Mouse (Mus musculus): ENCODE data around the gene Kcnma1.
A peak's percentile ranks its signal among the peaks of the same experiment; 100 is the strongest.

Gene Kcnma1

DNA sequence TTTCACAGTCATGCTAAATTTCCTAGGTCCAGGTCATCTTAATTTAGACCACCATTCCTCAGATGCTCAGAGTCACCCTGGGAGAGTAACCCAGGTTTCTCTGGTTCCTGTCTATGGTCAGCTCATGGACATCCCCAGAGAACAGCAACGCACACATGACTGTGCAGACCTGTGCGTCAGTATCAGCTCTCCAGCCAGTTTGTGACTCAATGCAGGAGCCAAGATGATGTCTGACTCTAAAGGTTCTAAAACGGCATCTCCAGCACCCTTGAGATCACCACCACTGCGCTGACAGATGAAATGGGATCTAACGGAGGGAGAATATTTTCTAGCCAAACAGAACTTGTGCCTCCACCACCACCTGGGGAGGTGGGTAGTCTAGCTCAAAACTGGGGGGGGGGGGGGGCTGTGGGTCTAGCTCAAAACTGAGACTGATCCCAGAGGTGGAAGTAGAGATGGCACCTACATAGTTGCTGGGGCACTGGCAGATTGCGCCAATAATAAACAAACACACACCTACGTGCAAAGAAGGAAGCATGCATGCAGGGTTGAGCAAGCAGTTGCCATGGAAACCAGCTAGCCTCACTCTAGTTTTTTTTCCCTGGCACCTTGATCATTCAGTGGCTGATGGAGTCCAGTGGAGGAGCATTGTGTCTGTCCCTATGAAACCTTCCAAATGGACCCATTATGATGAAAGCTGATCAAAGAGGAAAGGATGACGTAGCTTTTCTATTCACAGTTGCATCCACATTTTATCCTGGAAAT, 231.3 kb downstream of the Kcnma1 start:
- DNase-seq (ENCODE audit: low read depth), result no peak

DNA sequence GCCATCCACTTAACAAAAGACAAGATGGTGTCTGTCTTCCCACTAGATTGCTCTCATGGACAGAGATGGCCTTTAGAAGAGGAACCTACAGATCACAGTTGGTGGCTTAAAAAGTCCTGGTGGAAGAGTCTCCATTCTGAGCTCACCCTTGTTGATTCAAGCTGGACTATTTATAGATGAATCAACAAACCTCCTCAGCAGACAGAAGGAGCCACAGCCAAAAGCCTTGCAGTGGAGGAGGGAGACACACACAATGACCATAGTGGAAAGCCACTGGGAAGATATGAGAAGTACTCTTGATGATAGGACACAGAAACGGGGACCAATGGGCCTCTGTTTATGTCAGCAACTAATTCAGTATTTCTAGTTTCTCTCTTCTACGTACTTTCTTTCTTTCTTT, 239.7 kb downstream of the Kcnma1 start:
- DNase-seq (ENCODE audit: low read depth), result no peak

DNA sequence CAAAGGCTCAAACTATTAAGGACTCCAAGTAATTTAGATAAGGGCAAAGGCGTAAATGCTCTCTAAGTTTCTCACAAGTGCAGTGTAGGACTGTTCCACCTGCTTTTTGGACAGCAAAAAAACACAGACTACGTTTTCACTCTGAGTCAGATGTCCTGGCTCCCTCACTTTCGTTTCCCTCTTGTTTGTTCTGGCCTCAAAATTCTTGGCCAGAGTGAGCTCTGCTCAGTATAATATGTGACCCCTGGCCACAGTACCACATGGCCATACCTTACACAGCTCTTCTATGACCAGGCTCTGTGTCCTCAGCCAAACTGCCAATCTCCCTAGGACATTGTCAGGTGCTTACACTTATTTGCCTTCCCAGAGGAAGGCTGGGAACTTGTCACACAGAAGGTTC, 241.6 kb downstream of the Kcnma1 start:
- no peak for DNase-seq (ENCODE audit: low read depth)

DNA sequence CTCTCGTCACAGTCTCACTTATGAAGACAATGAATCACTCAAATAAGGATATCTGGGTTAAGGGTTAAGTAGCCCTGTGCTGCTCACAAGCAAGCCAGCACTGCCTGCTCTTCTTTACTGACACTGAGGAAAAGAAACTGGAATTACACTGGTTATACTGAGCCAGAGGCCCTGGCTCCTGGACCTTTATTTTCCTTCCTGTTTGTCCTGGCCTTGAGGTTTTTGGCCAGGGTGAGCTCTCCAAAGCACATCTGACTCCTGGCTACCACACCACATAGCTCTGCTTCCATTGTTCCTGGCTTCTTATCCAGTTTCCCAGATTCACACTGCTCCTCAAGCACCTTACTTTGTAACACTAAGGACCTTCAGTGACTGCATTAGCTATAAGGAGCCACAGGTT, 242.5 kb downstream of the Kcnma1 start:
- no peak for DNase-seq (ENCODE audit: low read depth)

DNA sequence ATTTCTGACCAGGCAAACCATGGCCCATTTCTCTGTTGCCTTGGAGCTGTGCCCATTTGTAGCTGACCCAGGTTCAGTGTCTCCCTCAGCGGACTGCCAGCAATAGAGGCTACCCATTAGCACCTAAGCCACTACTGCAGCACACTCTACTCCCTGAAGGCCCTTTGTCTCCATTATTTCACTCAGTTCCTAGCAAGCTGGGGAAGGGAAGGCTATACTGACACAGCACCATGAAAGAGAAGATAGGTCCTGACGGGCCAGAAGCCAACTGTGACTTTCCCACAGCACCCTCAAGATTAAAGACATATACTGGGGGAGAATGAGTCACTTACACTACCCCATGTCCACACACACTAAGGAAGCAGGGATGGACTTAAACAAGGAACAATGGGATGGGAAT, 251.8 kb downstream of the Kcnma1 start:
- no peak for DNase-seq (ENCODE audit: low read depth)

DNA sequence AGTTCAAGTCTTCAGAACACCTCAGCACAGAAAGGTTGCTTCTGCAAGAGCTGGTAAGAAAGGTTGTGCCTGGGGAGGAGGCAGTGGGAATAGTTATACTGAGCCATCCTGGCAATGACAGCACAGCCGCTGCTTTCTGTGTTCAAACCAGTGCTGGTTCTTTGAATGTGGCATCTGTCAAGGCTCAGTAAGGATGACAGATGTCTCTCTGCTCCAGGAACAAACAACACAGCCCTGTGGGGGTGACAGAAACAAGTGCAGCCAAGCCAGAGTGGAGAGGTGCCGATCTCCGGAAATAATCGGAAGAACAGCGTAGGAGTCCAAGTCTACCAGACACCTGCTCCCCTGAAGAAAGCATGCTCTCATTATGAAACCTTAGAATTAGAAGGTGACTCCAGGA, 254.7 kb downstream of the Kcnma1 start:
- DNase-seq (ENCODE audit: low read depth), result no peak

DNA sequence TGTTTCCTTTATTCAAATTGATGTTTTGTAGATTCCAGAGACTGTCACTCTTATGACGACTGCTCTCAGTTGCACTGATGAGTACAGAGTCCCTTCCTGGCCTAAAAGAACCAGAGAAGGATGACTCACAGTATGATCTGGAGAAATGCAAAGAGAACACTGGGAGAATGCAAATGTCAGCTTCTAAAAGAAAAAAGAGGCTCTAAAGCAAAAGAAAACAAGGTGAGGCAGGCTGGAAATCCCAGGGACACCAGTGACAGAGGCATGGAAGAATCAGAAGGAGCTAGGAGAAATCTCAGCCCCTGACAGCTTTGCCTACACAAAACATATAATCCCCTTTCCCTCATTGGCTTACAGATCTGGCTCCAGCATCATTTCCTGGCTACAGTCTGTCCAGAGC, 255.9 kb downstream of the Kcnma1 start:
- no peak for DNase-seq (ENCODE audit: low read depth)

DNA sequence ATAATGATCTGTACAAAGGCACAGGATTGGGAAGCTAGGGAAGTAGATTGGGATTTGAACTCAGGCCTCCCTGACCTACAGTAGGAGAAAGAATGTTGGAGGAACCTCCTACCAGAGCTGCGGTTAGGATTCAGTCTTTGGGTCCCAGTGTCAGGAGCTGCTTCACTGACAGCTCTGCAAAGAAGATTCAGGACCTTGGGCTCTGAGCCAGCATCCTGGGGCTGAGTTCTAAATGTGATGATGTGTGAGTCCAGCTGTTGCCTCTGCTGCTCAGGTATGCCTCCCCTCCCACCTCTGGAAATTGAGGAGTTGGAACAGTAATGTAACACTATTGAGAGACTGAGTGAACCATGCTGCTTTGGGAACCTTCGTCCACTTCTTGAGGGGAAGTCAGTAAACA, 266.3 kb downstream of the Kcnma1 start:
- no peak for DNase-seq (ENCODE audit: low read depth)

DNA sequence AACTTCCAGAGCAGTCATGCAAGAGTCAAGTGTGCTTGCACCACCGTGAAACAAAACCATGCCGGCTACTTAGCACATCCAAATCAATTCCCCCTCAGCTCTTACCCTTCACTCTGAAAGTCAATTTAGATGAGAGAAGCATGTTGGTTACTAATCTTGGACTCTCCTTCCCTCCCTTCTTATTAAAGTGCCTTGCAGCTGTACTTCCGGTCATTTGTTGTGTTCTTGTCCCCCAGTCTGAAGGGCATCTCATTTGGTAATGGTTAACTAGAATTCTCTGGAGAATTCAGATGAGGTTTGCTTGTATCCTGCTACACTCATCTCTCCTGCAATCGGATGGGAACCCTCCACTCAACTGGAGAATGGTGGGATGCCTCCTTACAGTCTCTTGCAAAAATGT, 267.3 kb downstream of the Kcnma1 start:
- no peak for DNase-seq (ENCODE audit: low read depth)

DNA sequence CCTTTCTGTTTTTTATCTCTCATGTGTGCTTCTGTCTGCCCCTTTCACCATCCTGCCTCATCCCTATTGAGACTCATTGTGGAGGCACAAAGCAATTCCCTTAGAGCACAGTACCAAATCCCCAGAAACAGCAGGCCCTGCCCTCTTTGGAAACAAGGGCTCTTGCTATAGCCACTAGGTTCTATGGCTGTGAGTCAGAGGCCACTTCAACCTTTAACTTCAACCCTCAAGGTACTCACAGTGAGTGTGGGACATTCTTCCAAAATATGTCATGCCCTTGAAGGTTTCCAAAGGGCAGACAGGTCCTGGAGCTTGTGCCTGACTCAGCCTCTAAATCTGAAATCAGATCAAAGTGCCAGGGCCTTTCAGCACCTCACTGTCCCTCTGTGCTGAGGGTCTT, 272.8 kb downstream of the Kcnma1 start:
- no peak for DNase-seq (ENCODE audit: low read depth)

DNA sequence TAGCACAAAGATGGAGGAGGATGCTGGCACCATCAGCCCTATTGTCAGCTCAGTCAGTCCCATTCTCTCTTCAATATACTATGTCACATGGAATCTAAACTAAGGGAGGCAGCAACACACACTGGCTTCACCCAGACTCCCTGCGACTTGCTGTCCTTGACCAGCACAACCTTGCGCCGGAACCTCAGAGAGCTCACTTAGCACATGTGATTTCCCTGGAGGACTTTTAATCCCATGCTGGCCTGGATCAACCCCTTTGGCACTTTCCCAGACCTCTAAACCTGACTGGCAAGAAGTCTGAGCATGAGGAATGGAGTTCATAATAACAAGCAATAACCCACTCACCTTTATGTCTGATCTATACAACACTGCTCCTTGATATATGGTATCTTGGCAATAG, 280.1 kb downstream of the Kcnma1 start:
- no peak for DNase-seq (ENCODE audit: low read depth)

DNA sequence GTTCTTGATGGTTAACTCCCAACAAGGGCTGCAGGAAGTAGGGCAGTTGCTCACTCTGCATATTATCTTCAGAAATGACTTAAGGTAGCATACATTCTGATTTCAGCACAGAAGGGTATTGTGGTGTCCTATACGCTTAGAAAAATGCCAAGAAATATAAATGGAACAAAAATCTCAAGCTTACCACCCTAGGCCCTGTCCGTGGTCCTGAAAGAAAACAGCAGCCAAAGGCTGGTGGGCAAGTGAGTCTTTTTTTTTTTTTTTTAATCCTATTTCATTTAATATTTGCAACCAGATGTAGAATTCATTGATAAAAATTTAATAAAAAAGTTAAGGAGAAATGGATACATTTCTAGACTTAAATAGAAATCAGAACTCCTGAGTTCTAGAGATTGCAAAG, 284.9 kb downstream of the Kcnma1 start:
- DNase-seq (ENCODE audit: low read depth), result peak; percentile 13

DNA sequence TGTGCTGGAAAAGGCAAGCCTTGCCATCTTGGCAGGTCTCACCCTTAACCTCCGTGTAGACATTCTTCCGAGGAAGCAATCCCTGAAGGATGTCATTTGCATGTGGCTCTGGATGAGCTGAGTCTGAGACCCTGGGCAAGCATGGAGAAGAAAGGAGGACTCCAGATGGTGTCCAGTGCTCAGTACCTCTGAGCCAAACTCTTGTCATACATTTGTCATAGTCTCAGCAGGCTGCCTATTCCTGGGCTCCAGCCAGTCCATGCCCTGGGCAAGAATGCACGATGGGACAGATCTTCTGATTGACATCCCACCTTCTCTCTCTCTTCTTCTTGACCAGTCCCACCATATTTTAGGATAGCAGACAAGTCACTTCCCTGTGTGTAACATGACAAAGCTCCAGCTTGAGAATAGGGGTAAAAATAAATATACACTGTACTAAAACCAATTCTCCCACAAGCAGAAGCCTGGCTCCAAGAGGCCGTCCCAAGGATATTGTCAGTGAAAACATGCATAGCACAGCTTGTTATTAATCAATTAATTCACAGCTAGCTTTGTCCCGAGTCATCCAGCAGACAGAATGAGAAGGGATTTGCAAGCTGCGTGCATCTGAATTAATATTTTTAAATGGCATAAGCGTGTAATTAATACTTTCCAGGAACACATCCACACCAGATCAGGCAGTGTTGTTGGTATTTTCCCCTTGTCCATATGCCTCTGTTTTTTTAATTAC, 290.4 kb downstream of the Kcnma1 start:
- no peak for DNase-seq (ENCODE audit: low read depth)

DNA sequence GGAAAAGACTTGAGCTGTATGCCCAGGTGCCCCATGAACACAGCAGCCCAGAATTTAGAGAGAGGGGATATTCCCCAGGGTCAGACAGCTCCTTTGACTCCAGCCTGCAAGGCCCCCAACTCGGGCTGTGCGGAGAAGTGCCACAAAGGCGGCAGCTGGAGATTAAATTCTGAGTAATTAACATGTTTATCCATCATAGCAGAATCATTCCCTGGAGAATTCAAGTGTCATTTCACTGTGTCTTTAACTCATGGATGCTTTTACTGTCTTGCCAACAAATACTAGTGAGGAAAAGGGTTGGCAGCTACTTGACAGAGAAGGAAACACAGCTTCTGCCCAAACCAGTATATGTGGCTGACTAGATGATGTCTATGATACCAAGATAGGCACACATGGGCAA, 295.0 kb downstream of the Kcnma1 start:
- no peak for DNase-seq (ENCODE audit: low read depth)

DNA sequence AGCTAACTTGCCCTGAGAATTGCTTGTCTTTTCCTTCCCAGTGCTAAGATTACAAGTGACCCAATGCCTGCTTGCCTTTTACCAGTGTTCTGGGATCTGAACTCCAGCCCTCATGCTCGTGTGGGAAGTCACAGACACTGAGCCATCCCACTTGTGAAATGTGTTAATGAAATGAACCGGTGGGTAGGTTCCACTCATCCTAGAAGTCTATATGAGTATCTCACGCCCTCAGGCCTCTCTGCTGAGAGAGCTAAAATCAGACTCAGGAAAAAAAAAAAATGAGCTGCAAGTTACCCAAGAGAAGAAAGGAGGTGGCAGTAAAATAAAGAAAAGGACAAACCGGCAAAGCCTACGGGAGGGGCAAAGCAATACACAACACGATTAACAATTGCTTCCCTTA, 295.6 kb downstream of the Kcnma1 start:
- no peak for DNase-seq (ENCODE audit: low read depth)

DNA sequence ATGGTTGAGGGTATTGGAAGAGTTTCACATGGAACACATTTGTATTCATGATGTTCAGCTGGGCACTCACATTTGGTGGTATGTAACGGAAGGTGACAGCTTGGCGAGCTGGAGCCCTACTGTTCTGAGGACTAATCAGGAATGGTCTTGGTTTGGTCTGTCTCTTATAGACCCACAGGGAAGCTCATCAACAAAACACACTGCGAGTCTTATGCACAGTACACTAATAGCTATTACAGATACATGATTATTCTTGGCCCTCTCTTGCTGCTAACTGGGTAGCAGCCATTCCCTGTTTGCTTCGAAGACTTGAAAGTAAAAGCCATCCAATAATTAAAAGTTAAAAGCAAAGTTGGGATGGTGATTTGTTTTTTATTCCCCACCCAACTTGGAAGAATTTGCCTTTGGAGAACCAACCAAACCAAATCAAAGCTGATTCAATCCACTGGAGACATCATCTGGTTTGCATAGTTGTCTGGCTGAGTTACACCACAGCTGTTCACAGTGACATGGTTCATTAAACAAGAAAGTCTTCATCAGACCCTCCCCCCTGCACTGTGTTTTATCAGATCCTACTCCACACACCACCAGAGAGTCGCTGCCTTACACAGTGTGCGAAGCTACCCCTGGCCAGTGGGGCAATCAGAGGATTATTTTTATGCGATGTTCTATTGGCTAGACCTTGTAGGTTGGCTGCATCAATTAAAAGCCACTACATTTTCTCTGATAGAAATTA, 299.7 kb downstream of the Kcnma1 start:
- DNase-seq (ENCODE audit: low read depth), result no peak

DNA sequence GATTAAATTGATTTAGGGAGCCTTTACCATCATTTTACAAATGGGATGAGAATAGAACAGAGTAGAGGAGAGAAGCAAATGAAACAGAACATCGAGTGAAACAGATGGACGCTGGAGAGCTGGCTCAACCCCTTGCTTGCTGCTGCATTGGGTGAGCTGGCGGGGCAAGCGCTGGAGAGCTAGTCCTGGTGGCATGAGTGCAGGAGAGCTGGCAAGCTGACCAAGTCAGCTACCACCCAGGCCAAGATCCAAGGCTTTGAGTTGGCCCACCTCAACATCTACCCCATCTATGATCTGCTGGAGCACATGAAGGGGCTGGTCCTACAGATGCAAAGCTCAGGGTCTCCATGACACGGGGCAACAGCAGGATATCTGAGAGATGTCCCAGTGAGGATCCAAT, 301.4 kb downstream of the Kcnma1 start:
- no peak for DNase-seq (ENCODE audit: low read depth)

DNA sequence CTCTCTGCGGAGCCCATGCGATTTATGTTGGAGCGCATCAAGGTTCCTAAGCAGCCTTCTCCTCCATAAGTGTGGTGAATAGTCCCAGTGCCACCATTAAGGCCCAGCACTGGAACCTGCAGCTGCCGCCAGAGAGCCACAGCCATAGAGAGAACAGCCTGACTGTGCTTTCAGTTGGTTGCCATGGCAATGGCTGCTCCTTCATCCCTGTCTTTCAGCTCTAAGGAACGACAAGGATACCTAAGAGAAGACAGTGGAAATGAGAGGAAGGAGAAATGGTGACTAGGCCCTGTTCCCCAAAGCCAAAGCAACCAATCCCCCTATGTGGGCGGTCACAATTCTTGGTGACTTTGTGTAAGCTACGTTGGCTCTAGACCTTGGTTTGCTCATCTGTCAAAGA, 303.3 kb downstream of the Kcnma1 start:
- no peak for DNase-seq (ENCODE audit: low read depth)

DNA sequence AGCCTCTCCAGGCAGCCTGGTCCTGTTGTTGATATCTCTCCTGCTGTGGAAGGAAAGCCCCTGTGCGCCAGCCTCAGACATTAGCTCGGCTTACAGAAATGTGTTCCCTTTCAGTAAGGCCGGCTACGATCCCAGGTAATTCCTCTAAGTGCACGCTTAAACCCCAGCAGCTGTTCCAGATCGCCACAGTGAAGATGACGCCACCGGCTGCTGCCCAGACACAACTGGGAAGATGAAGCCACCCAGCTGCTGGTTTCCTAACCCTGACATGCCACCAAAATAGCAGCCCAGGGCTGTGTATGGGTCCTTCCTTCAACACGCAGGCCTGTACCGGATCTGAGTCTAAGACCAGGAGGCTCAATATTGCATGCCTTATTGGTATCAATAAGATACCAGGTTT, 307.5 kb downstream of the Kcnma1 start:
- no peak for DNase-seq (ENCODE audit: low read depth)

DNA sequence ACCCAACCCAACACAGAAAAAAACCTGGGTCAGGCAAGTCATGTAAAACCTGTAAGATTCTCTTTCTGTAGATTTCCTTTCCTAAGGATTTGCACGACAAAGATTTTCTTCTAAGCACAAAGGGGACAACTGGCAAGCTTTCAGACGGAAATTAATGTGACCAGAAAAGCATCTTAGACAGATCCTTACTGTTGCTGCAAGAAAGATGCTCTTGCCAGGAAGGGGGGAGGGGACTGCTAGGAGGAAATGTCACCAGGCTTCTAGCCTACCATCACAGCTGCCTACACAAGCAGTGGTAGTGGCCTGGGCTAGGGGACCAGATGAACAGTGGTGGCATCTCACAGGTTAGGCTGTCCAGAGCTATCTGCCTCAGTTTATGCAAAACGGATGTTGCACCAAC, 308.6 kb downstream of the Kcnma1 start:
- no peak for DNase-seq (ENCODE audit: low read depth)

DNA sequence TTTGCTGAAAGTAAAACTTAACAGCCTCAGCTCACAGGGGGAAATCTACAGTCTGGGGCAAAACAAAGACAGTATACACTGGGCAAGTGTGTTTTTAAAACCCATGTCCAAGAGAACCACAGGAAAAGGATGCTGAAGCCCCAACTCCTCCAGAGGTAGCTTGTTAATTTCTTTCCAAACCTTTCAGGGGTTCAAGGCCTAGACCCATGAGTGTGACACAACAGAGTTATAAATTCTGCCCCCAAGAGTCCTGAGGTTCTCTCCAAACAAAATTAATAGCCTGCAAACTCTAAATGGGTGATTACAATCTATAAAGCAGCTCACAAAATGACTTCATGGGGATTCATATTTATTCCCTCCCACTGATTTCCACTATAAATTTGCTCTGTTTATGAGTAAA, 310.0 kb downstream of the Kcnma1 start:
- no peak for DNase-seq (ENCODE audit: low read depth)

DNA sequence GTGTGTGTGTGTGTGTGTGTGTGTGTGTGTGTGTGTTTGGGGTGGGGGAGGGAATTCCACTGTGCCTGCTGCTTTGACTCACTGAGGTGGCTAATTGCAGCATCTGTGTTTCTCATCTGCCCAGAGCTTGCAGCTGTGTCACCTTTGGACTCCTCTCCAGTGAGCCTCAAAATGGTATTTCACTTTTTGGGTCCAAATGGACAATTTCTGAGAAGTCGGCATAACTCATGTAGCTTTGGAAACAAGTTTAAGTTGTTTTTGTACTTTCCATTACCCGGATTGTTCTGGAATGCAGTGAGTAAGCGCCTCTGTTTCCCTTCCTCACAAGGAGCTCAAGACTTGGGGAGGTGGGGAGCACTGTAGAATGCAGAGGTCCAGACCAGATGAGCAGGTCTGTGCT, 317.9 kb downstream of the Kcnma1 start:
- DNase-seq (ENCODE audit: low read depth), result no peak

DNA sequence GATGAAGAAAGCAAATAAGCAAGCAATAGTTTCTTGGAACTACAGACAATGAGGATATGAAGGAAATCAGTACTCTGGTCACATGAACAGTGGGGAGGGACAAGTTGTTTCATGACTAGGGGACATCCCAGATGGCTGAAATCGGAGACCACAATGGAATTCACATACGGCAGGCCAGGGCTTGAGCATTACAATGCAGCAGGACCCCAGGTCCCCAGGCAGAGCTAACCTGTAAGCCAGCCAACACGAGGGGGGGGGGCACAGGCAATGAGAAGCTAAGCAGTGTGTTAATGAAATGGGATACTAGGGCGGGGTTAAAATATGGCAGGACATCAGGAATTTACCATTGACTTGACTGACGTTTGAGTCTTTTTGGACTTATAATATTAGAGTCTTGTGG, 324.6 kb downstream of the Kcnma1 start:
- no peak for DNase-seq (ENCODE audit: low read depth)
